Mouse (Mus musculus): ENCODE data around the gene Tbccd1. TPM values are rescaled to one million over a fixed set of nuclear protein-coding genes. Genes with fewer than 3 reads are reported as not detected.
A peak's percentile ranks its signal among the peaks of the same experiment; 100 is the strongest.

The Tbccd1 gene
- 1 to 10 TPM; 8.5 to 8.6 TPM for total RNA-seq (2021)
- long read RNA-seq, experiment 1, partial matches to known transcripts = 0 of 8 reads
- long read RNA-seq, experiment 1, other reads (novel, unspliced or antisense) = 5 of 8 reads
- long read RNA-seq, experiment 2, partial matches to known transcripts = 1 of 5 reads
- long read RNA-seq, experiment 2, other reads (novel, unspliced or antisense) = 4 of 5 reads

DNA sequence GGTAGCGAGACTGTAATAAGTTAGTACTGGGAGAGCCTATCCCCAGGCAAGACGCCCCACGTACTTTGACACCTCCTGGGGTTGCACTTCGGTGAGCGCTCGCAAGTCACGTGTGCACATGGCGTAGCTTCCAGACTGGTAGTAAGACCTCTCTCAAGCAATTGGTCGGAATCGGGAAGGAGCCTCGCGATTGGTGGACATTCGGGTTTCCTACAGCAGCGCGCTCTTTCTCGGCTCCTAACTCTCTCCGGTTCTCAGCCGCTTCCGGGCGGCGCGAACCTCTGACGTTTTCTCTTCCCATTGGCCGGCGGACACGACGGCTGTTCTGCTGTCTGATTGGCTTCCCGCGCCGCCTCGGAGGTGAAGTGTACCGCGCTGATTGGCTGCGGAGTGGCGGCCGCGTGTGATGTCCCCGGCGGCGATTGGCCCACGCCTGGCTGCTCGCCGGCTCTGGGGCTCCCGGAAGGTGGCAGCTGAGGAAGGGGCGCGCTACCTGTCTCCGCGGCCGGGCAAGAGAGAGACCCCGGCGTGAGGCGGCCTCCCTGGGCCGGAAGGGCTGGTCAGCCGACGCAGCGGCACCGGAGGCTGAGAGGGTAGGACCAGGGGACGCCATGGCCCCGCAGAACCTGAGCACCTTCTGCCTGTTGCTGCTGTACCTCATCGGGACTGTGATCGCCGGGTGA, at the start of gene Tbccd1, which contains the start of gene Dnajb11:
Gene Tbccd1, minus strand, starts transcription at position 239 of the 683 bp plus-strand sequence.
Gene Dnajb11, plus strand, starts transcription at position 415 of the 683 bp plus-strand sequence.
- DNase-seq = peak; percentile 97

- DNase-seq = no peak
These were observed 43.9 kb upstream of the Tbccd1 start for GRCm38 (mm10) chr16:22901326-22901725.

DNA sequence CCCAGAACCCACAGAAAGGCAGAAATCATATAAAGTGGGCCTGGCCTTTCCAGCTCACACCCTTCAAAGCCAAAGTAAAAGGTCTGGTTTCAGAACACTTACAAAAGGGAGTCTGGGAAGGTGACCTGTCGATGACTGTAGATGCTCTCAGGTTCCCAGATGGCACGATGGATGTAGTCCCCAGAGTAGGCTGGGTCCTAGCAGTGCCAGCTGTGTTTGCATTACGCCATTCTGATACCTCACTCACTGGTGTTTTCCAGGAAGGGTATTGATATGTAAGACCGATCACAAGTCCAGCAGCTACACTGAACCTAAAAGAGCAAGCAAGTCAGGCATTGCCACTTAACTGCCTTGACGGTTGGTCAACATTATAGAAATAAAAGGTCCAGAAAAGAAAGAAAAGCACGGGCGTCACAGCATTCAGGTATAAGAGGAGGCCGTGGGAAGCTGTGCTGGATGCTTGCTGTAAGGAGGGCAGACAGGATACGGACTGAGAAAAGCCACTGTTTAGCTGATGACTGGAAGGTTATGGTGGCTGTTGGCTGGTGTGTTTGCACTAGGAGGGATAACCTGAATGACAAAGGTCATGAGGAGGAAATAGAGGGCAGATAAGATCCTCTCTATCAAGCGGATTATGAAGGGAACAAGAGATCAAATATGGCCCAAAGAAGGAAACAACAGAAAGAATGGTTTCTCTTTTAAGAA, 42.5 kb upstream of the Tbccd1 start:
- no peak for DNase-seq

DNA sequence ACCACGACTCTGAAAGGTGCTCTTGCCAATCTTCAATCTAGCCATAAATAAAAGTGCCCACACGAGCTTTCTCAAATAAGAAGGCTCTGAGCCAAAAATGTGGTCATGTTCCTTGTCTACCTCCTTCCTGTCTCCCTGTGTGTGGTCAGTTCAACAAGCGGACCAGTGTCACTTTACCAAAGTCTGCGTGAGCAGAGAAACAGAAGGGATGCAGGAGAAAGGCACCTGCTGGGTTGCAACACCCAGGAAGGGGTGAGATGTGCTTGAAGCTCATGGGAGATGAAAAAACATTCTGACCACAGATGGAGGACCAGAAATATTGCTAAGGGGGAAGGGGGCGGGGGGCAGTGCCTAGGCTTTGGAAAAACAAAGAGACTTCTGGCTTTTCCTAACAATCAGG, 41.9 kb upstream of the Tbccd1 start:
- DNase-seq = no peak

DNA sequence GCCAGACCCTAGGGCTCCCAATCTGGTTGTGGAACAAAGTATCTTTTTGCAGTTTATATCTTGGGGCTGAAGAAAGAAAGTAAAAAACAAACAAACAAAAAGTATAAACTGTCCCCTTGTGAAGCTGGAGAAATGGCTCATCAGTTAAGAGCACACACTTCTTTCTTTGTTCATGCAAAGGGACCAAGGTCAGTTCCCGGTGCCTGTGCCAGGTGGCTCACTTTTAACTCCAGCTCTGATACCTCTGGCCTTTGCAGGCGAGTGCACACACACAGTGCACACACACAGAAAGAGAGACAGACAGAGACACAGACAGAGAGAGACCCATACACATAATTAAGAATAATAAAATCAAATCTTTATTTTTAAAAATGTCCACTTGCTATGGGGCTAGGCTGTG, 39.1 kb upstream of the Tbccd1 start:
- no peak for DNase-seq

- no peak for DNase-seq
These were observed 36.6 kb upstream of the Tbccd1 start for GRCm38 (mm10) chr16:22894095-22894494.

DNA sequence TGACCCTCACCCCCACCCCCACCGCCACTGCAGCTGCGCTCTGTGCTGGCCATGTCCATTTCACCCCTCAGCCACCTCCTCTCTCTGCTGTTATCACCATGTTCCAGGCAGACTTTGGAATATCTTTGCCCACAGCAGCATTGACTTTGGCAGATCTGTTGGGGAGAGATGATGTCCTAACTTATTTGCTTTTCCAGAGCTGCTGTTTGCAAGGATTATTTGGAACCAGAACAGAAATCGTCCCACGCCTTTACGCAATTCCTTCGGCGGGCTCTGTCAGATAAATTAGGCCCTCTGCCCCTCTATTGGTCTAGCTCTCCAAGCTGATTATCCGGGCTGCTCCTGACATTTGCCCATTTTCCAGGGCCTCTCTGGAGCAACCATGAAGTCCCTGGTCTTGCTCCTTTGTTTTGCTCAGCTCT, 34.3 kb upstream of the Tbccd1 start:
- DNase-seq = no peak

- no peak for DNase-seq
These were observed 33.4 kb upstream of the Tbccd1 start, which contains the start of gene Ahsg for GRCm38 (mm10) chr16:22890683-22891510. Gene Ahsg (plus strand): TSS chr16:22891277.

- DNase-seq = no peak
These were observed 32.2 kb upstream of the Tbccd1 start for GRCm38 (mm10) chr16:22889716-22890115.

GRCm38 (mm10) chr16:22888835-22889234, 31.4 kb upstream of the Tbccd1 start:
- DNase-seq = no peak

DNA sequence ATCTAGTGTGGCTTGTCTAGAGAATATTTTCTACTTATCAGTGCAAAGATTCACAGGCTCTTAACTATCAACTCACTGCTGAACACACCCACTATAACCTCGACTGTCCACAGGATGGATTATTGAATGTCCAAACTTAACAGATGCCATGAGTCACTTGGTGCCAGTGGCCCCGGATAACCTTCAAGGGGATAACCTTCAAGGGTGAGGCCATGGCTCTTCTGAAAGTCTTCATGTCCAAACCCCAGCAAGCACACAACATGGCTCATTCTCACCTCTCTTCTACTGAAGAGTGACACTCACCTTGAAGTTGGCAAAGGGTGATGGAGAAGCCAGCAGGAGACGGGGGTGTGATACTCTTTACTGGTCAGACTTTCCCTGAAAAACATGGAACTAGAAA, 29.3 kb upstream of the Tbccd1 start:
- no peak for DNase-seq

DNA sequence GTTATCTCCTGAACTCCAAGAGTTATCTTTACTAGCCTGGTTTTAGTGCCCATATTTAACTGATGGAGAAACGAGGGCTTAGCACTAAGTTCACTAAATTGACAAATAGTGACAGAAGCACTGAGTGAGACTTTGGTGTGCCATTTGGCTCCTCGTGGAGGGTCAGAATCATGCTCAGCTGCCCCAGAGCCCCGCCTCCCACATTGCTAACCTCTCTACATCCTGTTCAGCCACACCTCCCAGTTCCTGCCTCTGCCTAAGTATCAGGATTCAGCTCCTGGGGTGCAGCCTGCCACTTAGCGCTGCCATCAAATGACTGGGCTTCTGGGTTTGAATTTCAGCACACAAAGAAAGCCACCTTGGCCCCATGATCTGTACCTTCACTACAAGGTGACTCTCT, 27.9 kb upstream of the Tbccd1 start:
- DNase-seq = no peak

DNA sequence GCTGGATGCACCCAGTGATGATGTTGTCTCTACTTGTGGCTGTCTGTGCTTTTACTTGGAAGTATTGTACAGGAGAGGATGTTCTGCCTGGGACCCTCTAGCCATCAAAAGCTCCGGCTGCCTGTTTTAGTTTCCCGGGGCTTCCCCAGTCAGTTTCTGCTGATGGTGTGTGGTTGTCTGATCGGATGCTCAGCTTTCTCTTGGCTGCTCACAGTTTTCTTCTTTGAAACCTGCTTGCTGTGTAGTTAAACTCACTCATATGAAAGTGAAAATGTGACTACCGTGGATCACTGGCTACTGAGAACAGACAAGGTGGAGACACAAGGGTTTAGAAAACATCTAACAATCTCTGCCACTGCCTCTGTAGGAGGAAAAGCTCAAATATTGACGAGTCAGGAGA, 26.0 kb upstream of the Tbccd1 start:
- DNase-seq = no peak

GRCm38 (mm10) chr16:22881487-22881886, 24.0 kb upstream of the Tbccd1 start:
- DNase-seq = no peak

DNA sequence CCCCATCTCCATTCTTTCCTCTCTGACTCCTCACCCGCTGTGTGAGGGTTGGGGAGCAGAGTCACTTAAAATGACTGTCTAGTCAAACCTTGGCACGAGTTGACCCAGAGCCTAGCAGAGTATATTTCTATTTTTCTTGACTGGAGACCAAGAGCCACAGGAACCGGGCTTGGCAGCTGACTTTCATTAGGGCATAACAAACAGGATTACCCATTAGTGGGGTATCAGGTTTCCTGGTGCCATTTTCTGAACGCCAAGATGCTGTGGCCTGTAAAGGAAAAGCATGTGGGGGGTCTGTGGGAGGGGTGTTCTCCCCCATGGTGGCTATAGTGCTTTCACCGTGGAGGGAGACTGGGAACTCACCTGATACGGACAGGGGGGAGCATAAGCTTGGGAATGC, 23.4 kb upstream of the Tbccd1 start:
- DNase-seq = no peak

DNA sequence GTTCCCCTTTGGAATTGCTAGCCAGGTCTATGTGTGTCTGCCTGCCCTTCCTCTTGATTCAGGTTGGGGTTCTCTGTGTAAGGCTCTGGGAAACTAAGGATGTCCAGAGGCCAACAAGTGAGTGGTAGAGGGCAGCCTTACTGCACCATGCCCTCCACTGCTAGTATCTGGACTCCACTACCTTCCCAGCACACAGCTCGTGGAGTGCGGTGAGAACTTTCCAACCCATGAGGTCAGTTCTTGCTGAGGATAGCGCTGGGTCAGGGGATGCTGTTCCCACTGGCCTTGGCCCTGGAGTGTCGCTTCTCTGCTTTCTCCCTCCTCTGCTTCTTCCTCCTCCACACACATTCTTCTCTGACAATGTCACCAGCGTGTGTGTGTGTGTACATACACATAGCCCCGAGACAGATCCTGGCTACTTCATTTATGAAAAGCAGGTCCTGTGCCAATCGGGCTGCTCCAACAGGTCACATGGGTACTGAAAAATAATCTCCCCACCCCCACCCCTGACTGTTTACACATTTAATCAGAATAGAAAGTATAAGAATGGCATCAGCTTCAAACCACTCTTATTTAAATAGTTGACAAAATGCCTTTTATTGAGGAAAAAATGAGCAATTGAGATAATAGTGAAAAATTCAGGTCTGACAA, 22.6 kb upstream of the Tbccd1 start:
- no peak for DNase-seq

GRCm38 (mm10) chr16:22878716-22879115, 21.2 kb upstream of the Tbccd1 start:
- DNase-seq = no peak

DNA sequence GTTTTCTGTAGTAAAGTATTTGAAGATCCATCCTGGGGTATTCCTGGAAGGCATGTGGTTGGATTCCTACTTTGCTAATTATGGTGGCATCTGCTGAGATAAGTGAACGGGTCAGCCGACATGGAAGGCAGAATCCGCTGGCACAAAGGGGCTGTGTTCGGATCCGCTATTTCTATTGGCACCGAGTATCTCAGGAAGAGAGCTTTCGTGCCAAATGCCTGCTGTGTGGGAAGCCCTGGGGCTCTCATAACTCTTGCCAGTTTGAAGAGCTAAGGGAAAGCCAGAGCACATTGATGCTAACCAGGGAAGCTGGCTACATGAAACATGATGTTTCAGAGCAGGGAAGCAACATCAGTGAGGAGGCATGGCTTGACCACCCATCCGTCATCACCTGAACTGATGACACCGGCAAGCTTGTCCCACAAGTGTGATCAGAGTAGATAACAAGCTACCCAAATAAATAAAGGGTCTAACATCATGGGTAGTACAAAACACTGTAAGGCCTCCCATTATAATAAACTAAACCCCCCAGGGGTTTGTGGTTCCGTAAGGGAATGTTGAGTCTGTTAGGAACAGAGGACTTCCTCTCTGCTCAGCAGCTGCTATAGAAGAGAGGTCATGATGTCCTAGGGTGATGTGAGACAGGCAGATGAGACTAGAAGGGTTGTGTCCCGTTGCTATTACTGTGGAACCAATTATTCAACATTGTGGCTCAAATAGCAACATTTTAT, 20.4 kb upstream of the Tbccd1 start:
- DNase-seq = no peak

DNA sequence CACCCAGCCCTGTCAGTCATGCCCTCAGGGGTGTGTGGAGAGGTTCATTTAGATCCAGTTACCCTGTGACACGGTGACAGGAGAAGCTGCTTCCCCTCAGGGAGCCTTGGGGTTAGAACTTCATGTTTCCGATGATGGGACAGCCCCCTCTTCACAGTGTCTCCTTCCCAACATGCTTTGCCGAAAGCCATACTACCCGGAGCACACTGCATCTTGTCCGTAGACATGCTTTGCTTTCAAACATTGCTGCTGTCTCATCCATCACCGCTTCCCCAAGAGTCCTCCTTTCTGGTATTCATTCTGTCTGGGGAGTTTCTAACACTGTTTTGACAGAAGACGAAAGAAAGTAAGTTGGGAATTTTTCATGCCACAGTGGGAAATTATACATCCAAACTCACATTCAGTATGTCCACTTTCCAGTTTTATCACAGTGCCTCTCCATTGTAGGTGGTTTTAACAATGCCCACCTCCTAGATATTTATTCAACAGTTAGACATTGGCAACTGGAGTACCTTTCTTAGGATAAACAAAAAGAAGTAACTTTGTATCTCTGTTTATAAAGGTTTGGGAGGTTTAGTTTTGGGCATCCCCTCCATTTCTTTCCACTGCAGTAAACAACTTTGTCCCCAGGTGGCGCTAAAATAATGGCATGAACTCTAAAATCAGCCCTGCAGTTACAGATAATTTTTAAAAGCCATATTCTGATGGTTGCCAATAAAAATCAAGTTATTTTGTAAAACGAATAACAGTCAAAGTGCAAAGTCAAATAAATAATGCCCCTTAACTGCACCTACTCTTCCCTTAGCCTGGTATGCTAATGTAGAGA, 19.0 kb upstream of the Tbccd1 start:
- peak; percentile 38 for DNase-seq

- DNase-seq = no peak
These were observed 15.9 kb upstream of the Tbccd1 start for GRCm38 (mm10) chr16:22873369-22873768.

Data from gastrocnemius, postnatal 10 days (tissue).